Mouse (Mus musculus) cerebellum, adult 11 months (tissue): ENCODE measurements around the gene Polk.

Source experiments
- DNase-seq: peaks from one replicate; pipeline ENCODE4 v3.0.0; 2022

The Polk gene

DNA sequence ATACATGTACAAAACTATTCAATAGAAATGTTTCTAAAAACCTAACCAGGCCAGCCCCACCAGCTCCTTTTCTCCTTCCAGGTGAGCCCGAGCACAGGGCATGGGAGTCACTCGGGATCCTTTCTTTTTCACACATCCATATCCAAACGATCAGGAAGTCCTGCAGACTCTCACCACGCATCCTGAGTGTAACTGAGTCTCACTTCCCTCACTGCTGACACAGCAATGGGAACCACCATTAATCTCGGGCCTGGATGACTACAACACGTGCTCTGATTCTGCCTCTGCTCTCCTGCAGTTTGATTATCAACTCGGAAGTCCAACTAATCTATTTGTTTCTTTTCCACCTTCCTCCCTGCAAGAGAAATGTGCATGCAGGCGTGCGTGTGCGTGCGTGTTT, 14.5 kb downstream of the Polk start:
- no peak for DNase-seq

GRCm38 (mm10) chr13:96527022-96527421, 15.4 kb downstream of the Polk start:
- DNase-seq = no peak

GRCm38 (mm10) chr13:96521294-96521693, 21.1 kb downstream of the Polk start:
- DNase-seq = no peak

GRCm38 (mm10) chr13:96517335-96517734, 25.0 kb downstream of the Polk start:
- DNase-seq = no peak

DNA sequence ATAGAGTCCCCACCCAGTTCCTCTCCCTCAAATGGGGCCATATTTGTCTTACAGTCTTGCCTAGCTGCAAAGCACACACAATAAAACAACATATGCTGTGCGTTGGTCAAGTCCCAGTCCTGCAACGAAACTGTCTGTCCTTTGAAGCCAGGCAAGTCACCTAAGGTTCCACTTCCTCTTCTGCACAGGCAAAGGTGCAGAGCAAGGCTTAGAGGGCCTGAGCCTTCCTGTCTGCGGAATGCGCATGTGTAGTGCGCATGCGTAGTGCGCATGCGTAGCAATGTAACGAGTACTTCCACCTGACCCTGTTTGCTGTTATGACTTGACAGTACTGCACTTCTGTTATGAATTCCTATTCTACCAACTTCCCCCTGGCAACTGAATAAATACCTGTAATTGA, 26.1 kb downstream of the Polk start:
- no peak for DNase-seq

GRCm38 (mm10) chr13:96514154-96514942, 28.0 kb downstream of the Polk start:
- no peak for DNase-seq

GRCm38 (mm10) chr13:96511893-96512292, 30.5 kb downstream of the Polk start:
- no peak for DNase-seq

DNA sequence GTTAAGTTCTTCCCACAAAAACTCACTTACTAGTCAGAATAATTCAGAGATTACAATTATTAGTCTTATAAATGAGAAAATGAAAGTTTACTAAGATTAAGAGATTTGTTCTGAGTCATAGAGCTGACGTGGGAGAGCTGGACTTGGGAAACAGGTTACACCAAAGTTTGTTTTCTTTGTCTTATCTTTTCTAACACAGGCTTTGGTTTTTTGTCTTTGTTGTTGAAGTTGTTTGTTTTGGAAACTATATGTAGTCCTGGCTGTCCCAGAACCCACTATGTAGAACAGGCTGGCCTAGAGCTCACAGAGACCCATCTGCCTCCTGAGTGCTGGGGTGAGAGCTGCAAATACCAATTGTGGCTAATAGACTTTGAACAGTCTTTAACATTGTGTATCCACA, 31.1 kb downstream of the Polk start:
- DNase-seq = no peak

DNA sequence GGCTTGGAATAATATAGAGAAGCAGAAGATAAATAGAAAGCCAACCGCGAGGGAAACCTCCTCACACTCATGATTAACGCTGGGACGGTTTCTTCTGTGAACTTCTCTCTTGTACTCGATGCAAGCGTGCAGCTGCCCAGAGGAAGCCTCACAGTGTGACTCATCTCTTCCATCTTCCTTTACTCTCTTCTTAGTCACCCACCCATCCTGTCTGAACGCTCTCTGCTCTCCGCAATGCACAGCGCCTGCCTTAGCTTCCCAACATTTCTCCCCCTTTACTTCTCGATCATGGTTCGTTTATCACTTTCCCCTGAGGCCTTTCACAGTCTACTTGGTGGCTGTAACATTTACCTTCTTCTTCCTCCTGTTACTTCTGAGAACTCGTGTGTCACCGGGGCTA, 31.7 kb downstream of the Polk start:
- DNase-seq = no peak

DNA sequence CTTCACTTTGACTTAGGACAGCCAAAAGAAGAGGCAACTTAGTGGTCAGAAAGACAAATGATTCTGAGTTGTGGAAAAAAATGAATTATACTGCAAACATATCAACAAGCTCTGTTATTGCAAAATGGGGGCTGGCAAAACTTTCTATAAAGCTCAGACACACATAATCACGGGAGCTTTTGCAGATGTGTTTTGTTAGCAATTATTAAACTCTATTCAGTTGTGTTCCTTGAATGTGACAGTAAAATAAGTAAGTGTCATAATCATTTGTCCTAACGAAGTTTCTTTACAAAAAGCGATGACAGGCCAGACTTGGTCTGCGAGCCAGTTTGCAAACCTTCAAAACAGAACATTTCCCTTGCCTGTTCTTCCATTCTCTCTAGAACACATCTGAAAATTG, 34.8 kb downstream of the Polk start:
- DNase-seq = no peak

DNA sequence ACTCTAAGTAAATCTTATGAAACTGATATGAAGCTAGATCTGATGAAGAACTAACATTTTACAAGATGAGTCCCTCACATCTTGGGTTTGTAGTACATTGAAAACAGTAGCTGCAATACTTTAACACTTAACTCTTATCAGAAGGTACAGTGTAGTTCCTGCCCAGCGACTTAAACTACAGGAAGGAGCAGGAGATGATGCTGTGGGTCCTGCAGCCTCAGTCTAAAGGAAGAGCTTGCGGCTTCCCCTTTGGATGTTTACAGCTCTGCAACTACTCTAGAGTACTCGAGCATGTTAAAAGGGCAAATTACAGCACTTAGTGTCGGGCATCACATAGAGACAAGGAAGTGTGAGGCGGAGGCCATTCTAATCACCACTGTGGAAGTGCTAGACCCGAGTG, 36.1 kb downstream of the Polk start:
- DNase-seq = no peak

GRCm38 (mm10) chr13:96505661-96506060, 36.7 kb downstream of the Polk start:
- no peak for DNase-seq

GRCm38 (mm10) chr13:96499891-96500290, 42.5 kb downstream of the Polk start:
- no peak for DNase-seq

- DNase-seq = no peak
These were observed 45.7 kb downstream of the Polk start for GRCm38 (mm10) chr13:96496630-96497029.

DNA sequence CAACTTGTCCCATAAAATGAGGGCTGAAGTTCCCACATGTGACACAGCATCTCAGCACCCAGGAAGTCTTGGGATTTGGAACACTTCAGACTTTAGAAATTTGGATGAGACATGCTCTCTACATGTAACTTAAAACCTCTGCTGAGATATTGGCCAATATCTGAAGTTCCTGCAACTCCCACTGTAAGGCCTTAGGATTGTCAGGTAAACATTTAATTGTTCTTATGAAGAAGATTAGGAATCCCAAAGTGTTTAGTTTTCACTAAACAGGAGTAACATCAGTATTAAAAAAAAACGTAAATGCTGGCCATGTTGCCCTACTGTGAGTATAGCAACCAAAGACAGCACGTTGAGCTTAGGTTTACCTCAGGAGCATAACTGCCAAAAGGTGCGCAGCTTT, 51.9 kb downstream of the Polk start, which contains the start of gene Gm17622:
Gene Gm17622 (plus strand): TSS at position 301 of the 400 bp plus-strand sequence.
- no peak for DNase-seq

GRCm38 (mm10) chr13:96487968-96488367, 54.4 kb downstream of the Polk start:
- DNase-seq = no peak

- no peak for DNase-seq
These were observed 55.1 kb downstream of the Polk start for GRCm38 (mm10) chr13:96487230-96487629.

- no peak for DNase-seq
These were observed 63.4 kb downstream of the Polk start for GRCm38 (mm10) chr13:96478991-96479390.

DNA sequence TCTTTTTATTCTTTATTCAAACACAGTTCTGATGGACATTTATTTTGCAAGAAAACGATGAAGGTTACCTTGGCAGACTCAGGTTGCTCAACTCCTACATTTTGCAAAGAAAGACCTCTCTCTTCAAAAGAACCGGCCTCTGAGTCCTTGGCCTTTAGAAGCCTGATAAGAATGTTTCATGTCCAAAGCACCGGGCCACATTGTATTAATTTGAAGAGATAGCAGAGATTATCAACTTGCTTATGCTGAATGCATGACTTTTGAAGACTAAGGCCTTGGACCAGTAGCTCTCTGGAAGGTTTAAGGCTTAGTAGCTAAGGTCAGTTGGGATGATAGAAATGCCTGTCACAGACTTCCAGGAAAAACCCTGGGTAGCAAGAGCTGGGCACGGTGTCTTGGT, 65.2 kb downstream of the Polk start:
- no peak for DNase-seq

DNA sequence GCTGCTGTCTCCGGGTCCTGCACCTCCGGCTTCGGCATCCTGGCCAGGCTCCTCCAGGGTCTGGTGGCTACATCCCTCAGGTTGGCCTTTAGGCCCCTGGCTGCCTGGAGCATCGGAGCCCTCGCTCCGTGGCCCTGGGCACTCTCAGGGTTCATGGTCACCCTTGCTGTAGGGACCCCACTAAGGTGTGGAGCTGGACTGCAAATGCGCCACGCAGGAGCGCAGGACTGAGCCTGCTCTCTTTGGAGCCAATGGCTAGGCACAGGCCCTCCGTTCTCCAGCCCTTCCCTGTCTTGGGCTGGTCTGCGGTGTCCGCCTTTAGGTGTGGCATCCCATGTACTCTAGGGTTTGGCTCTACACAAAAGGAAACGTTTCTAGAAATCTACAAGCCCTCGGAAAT, 71.4 kb downstream of the Polk start, which contains the start of gene Ankdd1b:
Gene Ankdd1b (minus strand): TSS at position 242 of the 400 bp plus-strand sequence.
- DNase-seq = no peak

GRCm38 (mm10) chr13:96470556-96470955, 71.8 kb downstream of the Polk start:
- no peak for DNase-seq

DNA sequence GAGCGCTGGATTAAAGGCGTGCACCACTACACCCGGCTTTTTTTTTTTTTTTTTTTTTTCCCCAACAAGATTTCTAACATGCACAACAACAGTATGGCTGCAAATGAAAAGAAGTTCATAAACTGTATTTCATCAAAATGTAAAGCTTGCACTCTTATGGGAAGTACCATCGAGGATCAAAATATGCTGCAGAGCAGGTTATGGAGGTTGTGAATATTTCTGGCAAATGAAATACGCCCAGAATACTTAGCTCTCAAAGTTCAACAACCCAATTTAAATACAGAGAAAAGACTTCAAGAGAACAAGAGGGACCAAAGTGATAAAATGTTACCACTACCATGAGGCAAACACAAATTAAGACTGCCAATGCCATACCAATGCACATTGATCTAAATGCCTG, 73.7 kb downstream of the Polk start:
- DNase-seq = no peak

GRCm38 (mm10) chr13:96465315-96465714, 77.1 kb downstream of the Polk start:
- no peak for DNase-seq

GRCm38 (mm10) chr13:96462644-96463043, 79.7 kb downstream of the Polk start:
- DNase-seq = no peak

- DNase-seq = no peak
These were observed 83.8 kb downstream of the Polk start for GRCm38 (mm10) chr13:96458606-96459005.
